ENCODE assay signal across 7 mouse cellular contexts in the genomic region with DNA sequence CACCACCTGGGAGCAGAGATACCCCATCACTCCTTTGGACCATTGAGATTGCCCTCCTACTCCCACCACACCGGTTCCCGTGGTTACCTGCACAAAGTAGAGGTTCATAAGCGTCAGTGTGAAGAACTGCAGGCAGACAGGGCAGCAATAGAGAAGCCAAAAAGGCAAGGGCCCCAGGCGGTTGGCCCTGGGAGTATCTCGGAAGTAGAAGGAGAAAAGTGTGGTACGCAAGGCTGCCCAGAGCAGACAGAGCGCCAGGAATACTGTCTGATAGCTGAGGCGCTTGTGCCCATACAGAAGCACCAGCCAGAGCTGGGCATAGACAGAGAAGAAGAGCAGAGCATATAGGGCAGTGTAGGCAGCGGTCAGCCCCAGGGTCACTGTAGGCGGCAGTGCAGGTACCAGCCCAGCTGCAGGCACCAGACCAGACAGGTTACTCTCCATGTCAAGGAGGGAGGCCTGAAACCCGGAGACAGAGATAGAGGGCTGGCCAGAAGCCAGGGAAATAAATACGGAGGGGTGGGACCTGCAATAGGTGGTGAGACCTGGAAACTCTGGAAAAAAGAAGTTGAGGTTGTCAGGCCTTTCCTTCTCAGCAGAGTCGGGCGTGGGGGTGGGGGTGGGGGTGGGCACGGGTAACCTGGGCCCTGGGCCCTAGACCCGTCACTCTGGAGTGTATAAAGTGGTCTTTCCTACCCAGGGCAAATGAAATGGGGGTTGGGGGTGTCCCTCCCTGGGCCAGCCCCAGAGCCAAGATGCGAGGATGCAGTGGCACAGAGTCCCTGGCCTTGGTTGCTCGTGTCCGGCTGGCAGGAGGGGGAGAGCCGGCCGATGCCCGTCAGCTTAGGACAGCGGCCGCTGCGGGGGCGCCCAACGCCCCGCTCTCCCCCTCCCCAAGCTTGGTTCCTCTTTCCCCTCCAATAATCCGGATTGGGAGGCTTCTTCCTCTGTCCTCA. TPM values are rescaled to one million over a fixed set of nuclear protein-coding genes. Genes with fewer than 3 reads are reported as not detected.
DNase-seq lines count a peak whose midpoint lies in the region; ATAC-seq and TF ChIP-seq lines count a peak whose summit lies in the region.

No protein-coding gene starts in this region.

- peak overlapping the region; percentile 64 for H3K4me3 ChIP-seq in thymus, adult 2 months (ENCODE audit: control insufficient read depth, insufficient read depth, low read length)
- H3K4me3 ChIP-seq in embryonic facial prominence, embryonic 13.5 days, result peak overlapping the region; percentile 86
- peak overlapping the region; percentile 78 for H3K4me3 ChIP-seq in intestine, embryonic 15.5 days (replicated peaks)
- H3K4me3 ChIP-seq in myocyte, result peak overlapping the region; percentile 98

- peak overlapping the region; percentile 95 for H3K4me2 ChIP-seq in embryonic facial prominence, embryonic 13.5 days
- peak overlapping the region; percentile 95 for H3K4me2 ChIP-seq in intestine, embryonic 15.5 days (replicated peaks)
- peak overlapping the region; percentile 85 for H3K4me2 ChIP-seq in myocyte (ENCODE audit: low read depth)

- no peaks in the 10 kb centered on the region for H3K27me3 ChIP-seq in thymus, adult 2 months (ENCODE audit: control insufficient read depth, insufficient read depth, low read length)
- peaks cover 8% of the 10 kb centered on the region for H3K27me3 ChIP-seq in embryonic facial prominence, embryonic 13.5 days
- peaks cover 6% of the 10 kb centered on the region; the same call in 1 of the 2 replicates for H3K27me3 ChIP-seq in intestine, embryonic 15.5 days (replicated peaks)
- H3K27me3 ChIP-seq in myocyte (ENCODE audit: control insufficient read depth, insufficient read depth, insufficient read length), result no peaks in the 10 kb centered on the region

- peak overlapping the region; percentile 93 for H3K9ac ChIP-seq in embryonic facial prominence, embryonic 13.5 days
- H3K9ac ChIP-seq in intestine, embryonic 15.5 days, result peak overlapping the region; percentile 90

- H3ac ChIP-seq in myocyte (ENCODE audit: control insufficient read depth, insufficient read length), result peak overlapping the region; percentile 13

- TF ChIP-seq CTCF in thymus, adult 2 months (IDR thresholded peaks at IDR 0.05; ENCODE audit: borderline replicate concordance, control insufficient read depth, extremely low read depth, insufficient read depth, low read length, poor library complexity), result no peak

- WGBS in thymus, adult 2 months, result 30% methylated on average over 29 of the region's 29 CpGs
- WGBS in embryonic facial prominence, embryonic 13.5 days, result 22% methylated on average over 25 of the region's 29 CpGs
- WGBS in intestine, embryonic 15.5 days, result 19% methylated on average over 29 of the region's 29 CpGs

- no peaks in the 10 kb centered on the region for H3K9me3 ChIP-seq in embryonic facial prominence, embryonic 13.5 days
- H3K9me3 ChIP-seq in intestine, embryonic 15.5 days, result no peaks in the 10 kb centered on the region

- no peak for ATAC-seq in embryonic facial prominence, embryonic 13.5 days (ENCODE audit: insufficient number of reproducible peaks, insufficient read depth, low FRiP score, low TSS enrichment, low read depth)
- ATAC-seq in intestine, embryonic 15.5 days, result 0 out of 2 replicates have a peak, but pooled peaks have one; percentile 3
- no peak for ATAC-seq in frontal cortex, adult (ENCODE audit: low TSS enrichment)

- no peak for TF ChIP-seq POLR2A in thymus, adult 2 months (IDR thresholded peaks at IDR 0.05; ENCODE audit: control insufficient read depth, extremely low read depth, insufficient read depth, low read length, poor library complexity)
- TF ChIP-seq POLR2A in myocyte (IDR thresholded peaks at IDR 0.05; ENCODE audit: insufficient read length, low read depth), result no peak

- no peak overlapping the region for H3K27ac ChIP-seq in thymus, adult 2 months (ENCODE audit: control insufficient read depth, insufficient read depth, low read length)
- peak overlapping the region; percentile 95 for H3K27ac ChIP-seq in embryonic facial prominence, embryonic 13.5 days
- H3K27ac ChIP-seq in intestine, embryonic 15.5 days, result peak overlapping the region; percentile 55; the same call in 1 of the 2 replicates

- peaks cover 12% of the 10 kb centered on the region for H3K4me1 ChIP-seq in thymus, adult 2 months (replicated peaks; ENCODE audit: control insufficient read depth, insufficient read depth, low read length)
- peaks cover 23% of the 10 kb centered on the region for H3K4me1 ChIP-seq in embryonic facial prominence, embryonic 13.5 days
- peaks cover 26% of the 10 kb centered on the region for H3K4me1 ChIP-seq in intestine, embryonic 15.5 days (replicated peaks)

- H3K36me3 ChIP-seq in thymus, adult 2 months (ENCODE audit: control insufficient read depth, insufficient read depth, low read length), result no peaks in the 10 kb centered on the region
- H3K36me3 ChIP-seq in embryonic facial prominence, embryonic 13.5 days, result peaks cover 5% of the 10 kb centered on the region
- no peaks in the 10 kb centered on the region for H3K36me3 ChIP-seq in intestine, embryonic 15.5 days
- H3K36me3 ChIP-seq in myocyte (ENCODE audit: control insufficient read depth, insufficient read depth), result no peaks in the 10 kb centered on the region

- peaks cover 14% of the 10 kb centered on the region for H3K79me2 ChIP-seq in myocyte (ENCODE audit: control insufficient read depth, insufficient read depth)

- DNase-seq in thymus, adult 2 months, result no peak
- no peak for DNase-seq in thymus, postnatal 36 days
- DNase-seq in embryo, embryonic 9.5 days (ENCODE audit: extremely low spot score), result no peak

TF ChIP-seq in myocyte, 11 proteins besides CTCF, POLR2A, EP300 and RAD21:
- TF ChIP-seq CEBPB (IDR thresholded peaks at IDR 0.05; ENCODE audit: insufficient read depth, poor library complexity, severe bottlenecking) (no peak), MYOG (IDR thresholded peaks at IDR 0.05; ENCODE audit: control insufficient read depth in 1 of 3, insufficient read depth in 1 of 3, insufficient read length in 2 of 3, low read depth in 2 of 3) (no peak), USF1 (IDR thresholded peaks at IDR 0.05; ENCODE audit: low read depth) (no peak), MYOD1 (IDR thresholded peaks at IDR 0.05; ENCODE audit: control insufficient read depth in 1 of 3, insufficient read length in 2 of 3, low read depth in 2 of 3) (no peak), SRF (IDR thresholded peaks at IDR 0.05; ENCODE audit: control insufficient read depth, insufficient read length, low read depth) (no peak), E2F4 (IDR thresholded peaks at IDR 0.05; ENCODE audit: insufficient read depth) (no peak), POLR2AphosphoS2 (IDR thresholded peaks at IDR 0.05; ENCODE audit: insufficient read length, low read depth) (no peak), TCF3 (IDR thresholded peaks at IDR 0.05; ENCODE audit: insufficient read length, low read depth) (no peak), MAX (IDR thresholded peaks at IDR 0.05; ENCODE audit: low read depth) (no peak), TCF12 (IDR thresholded peaks at IDR 0.05; ENCODE audit: insufficient read depth, poor library complexity, severe bottlenecking) (no peak), REST (IDR thresholded peaks at IDR 0.05; ENCODE audit: insufficient read depth, insufficient read length) (no peak)

RNA-seq across cellular contexts. Expression of a gene that starts 1.0 kb away (rescaled TPM):
- polyA plus RNA-seq in thymus, adult 2 months (2012; rRNA removed), result 59.1 and 65.6 TPM in 2 replicates
- 80.0 and 83.6 TPM in 2 replicates for polyA plus RNA-seq in embryonic facial prominence, embryonic 13.5 days (2015; fragmentation: Nextera tagmentation; extraction: Ambion mirVana)
- polyA plus RNA-seq in intestine, embryonic 15.5 days (2015; fragmentation: Nextera tagmentation; extraction: Ambion mirVana), result 70.0 and 72.4 TPM in 2 replicates
- 76.1 TPM for polyA plus RNA-seq in myocyte (2012; fragmentation: generic; extraction: Trizol)

RNA-seq across cellular contexts. Expression of a gene that starts 1.6 kb away (rescaled TPM):
- 66.8 and 86.6 TPM in 2 replicates for polyA plus RNA-seq in thymus, adult 2 months (2012; rRNA removed)
- polyA plus RNA-seq in embryonic facial prominence, embryonic 13.5 days (2015; fragmentation: Nextera tagmentation; extraction: Ambion mirVana), result 26.9 and 35.2 TPM in 2 replicates
- polyA plus RNA-seq in intestine, embryonic 15.5 days (2015; fragmentation: Nextera tagmentation; extraction: Ambion mirVana), result 20.4 and 25.5 TPM in 2 replicates
- 39.9 TPM for polyA plus RNA-seq in myocyte (2012; fragmentation: generic; extraction: Trizol)

RNA-seq across cellular contexts. Expression of a gene that starts 6.4 kb away (rescaled TPM):
- 1.5 and 1.8 TPM in 2 replicates for polyA plus RNA-seq in thymus, adult 2 months (2012; rRNA removed)
- polyA plus RNA-seq in embryonic facial prominence, embryonic 13.5 days (2015; fragmentation: Nextera tagmentation; extraction: Ambion mirVana), result 1.2 and 1.3 TPM in 2 replicates
- polyA plus RNA-seq in intestine, embryonic 15.5 days (2015; fragmentation: Nextera tagmentation; extraction: Ambion mirVana), result 0.29 and 0.40 TPM in 2 replicates
- 0.12 TPM for polyA plus RNA-seq in myocyte (2012; fragmentation: generic; extraction: Trizol)

RNA-seq across cellular contexts. Expression of a gene that starts 15.5 kb away (rescaled TPM):
- polyA plus RNA-seq in thymus, adult 2 months (2012; rRNA removed), result 3.7 and 5.2 TPM in 2 replicates
- 2.3 and 3.4 TPM in 2 replicates for polyA plus RNA-seq in embryonic facial prominence, embryonic 13.5 days (2015; fragmentation: Nextera tagmentation; extraction: Ambion mirVana)
- 1.1 and 1.6 TPM in 2 replicates for polyA plus RNA-seq in intestine, embryonic 15.5 days (2015; fragmentation: Nextera tagmentation; extraction: Ambion mirVana)
- 0.28 TPM for polyA plus RNA-seq in myocyte (2012; fragmentation: generic; extraction: Trizol)

RNA-seq across cellular contexts. Expression of a gene that starts 19.1 kb away (rescaled TPM):
- polyA plus RNA-seq in thymus, adult 2 months (2012; rRNA removed), result 67.9 and 77.4 TPM in 2 replicates
- 9.5 and 10.9 TPM in 2 replicates for polyA plus RNA-seq in embryonic facial prominence, embryonic 13.5 days (2015; fragmentation: Nextera tagmentation; extraction: Ambion mirVana)
- polyA plus RNA-seq in intestine, embryonic 15.5 days (2015; fragmentation: Nextera tagmentation; extraction: Ambion mirVana), result 32.2 and 37.6 TPM in 2 replicates
- polyA plus RNA-seq in myocyte (2012; fragmentation: generic; extraction: Trizol), result 52.7 TPM
